Mouse (Mus musculus): ENCODE measurements around the gene Slc22a21. TPM values are rescaled to one million over a fixed set of nuclear protein-coding genes. Genes with fewer than 3 reads are reported as not detected.
A peak's percentile ranks its signal among the peaks of the same experiment; 100 is the strongest.

Slc22a21 gene
- polyA plus RNA-seq (2015; fragmentation: Nextera tagmentation; extraction: Ambion mirVana), result 6.6 and 8.0 TPM in 2 replicates

DNA sequence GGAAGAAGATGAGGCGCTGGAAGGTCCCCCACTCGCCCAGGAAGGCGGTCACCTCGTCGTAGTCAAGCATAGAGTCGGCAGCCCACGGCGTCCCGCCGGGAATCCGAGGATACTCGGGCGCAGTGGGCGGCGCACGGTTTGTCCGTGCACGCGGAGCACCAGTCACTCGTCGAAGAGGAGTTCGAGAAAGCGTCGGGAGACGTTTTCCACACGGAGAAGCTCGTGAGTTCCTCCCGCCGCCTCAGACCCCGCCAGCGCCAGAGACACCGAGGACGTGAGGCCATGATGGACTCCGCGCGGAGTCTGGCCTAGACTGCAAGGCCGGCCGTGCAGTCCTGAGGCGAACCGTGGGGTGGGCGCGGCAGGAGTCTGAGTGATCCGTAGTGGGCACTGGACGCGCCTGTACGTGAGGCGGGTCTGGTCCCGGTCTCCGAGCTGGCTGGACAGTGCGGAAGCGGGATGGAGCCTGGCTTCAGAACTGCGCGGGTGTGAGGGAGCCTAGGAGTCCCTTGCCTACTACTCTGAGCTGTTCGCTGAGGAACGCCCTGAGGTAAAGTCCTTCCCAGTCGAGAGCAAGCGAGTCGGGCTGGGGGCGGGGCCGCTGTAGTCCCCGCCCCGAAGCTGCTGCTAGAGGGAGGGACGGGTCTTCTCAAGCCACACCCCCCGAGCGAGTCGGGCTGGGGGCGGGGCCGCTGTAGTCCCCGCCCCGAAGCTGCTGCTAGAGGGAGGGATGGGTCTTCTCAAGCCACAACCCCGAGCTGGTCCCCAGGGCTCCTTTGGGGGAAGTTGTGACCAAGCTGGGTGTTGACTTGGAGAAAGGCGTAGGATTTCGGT lies at the start of gene Slc22a21:
Gene Slc22a21, minus strand, starts transcription at position 545 of the 834 bp plus-strand sequence.
- peak within 1 kb of the TSS; percentile 87 for H3K27ac ChIP-seq
- 2% methylated on average over 73 of the region's 73 CpGs for WGBS
- peak within 1 kb of the TSS; percentile 65 for H3K9ac ChIP-seq

DNA sequence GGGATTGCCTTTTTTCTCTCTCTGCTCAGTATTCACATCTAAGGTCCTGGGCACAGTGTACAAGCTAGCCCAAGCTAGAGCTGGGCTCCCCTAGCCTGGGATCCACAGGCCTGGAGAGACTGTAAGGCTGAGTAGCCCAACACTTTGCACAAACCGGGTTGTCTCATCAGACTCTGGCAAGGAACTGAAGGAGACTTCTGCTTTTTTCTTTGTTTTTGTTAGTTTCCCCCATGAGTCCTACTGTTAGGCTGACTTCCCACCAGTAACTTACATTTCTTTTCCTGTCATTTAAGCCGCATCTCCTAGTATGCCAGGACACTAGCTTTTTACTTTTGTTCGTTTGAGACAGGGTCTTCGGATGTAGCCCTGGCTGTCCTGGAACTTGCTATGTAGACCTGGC lies 48.9 kb upstream of the Slc22a21 start:
- Histone ChIP-seq H3K4me2 (replicated peaks) (peak overlapping the region; percentile 98), H3K9me3 (no peaks in the 10 kb centered on the region), H3K4me1 (replicated peaks) (peaks cover 15% of the 10 kb centered on the region), H3K27me3 (replicated peaks) (peaks cover 6% of the 10 kb centered on the region; the same call in 1 of the 2 replicates), H3K9ac (no peak overlapping the region), H3K4me3 (replicated peaks) (no peak overlapping the region), H3K27ac (no peak overlapping the region), H3K36me3 (no peaks in the 10 kb centered on the region)
- ATAC-seq, result no peak
- WGBS, result 80% methylated on average over 4 of the region's 4 CpGs

More for the DNA sequence above, at the start of gene Slc22a21:
- 0 out of 2 replicates have a peak, but pooled peaks cover 4% of the 10 kb centered on the region for H3K4me1 ChIP-seq (replicated peaks)
- no peaks in the 10 kb centered on the region for H3K27me3 ChIP-seq (replicated peaks)
- H3K4me3 ChIP-seq (replicated peaks), result peak within 1 kb of the TSS; percentile 69
- peak within 1 kb of the TSS; percentile 92 for H3K4me2 ChIP-seq (replicated peaks)
- H3K36me3 ChIP-seq, result no peaks in the 10 kb centered on the region
- no peaks in the 10 kb centered on the region for H3K9me3 ChIP-seq
- peak; percentile 98 for ATAC-seq

DNA sequence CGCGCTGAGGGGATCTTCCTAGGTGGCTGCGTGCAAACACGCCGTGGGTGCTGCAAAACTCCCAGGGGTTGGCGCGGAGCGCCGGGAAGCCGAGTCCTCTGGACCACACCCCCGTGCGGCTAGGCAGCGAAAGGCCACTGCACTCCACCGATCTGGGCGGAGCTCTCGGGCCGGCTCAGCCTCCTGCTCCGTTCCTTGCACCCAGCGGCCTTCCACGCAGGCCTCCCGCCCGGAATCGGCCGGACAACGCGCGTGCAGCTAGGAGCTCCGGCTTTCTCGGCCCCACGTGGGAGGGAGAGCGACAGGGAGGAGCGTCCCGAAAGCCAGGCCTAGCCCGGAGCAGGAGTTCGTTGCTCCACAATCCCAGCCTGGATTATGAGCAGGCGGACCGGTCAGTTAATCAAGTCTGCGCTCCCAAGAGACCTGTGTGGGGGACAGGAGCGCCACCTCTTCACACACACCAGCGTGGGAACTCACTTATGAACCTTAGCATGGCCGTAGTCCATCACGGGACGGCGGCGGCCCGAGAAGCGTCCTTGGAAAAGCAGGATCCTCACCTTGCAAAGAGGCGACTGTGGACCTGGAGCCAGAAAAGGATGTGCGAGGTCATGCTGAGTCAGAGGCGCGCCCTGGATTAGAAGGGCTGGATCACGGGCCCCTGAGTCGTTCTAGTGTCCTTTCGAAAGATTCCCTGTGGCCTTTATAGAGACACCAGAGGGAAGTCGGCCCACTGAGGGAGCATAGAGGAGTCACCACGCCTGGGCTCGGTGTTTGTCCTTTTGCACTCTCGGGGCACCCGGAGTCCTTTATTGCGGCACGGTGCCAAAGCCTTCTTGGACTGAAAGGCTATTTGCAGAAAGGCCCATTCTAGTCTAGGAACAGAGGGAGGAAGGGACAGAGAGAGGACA lies 48.2 kb upstream of the Slc22a21 start, which contains the start of gene Slc22a4:
Gene Slc22a4, minus strand, starts transcription at position 47 of the 908 bp plus-strand sequence.
- ATAC-seq, result peak; percentile 93
- Histone ChIP-seq H3K27ac (no peak within 1 kb of the TSS), H3K4me2 (replicated peaks) (peak within 1 kb of the TSS; percentile 98), H3K9ac (peak within 1 kb of the TSS; percentile 65), H3K4me3 (replicated peaks) (peak within 1 kb of the TSS; percentile 52), H3K4me1 (replicated peaks) (peaks cover 15% of the 10 kb centered on the region), H3K27me3 (replicated peaks) (peaks cover 6% of the 10 kb centered on the region; the same call in 1 of the 2 replicates), H3K36me3 (no peaks in the 10 kb centered on the region), H3K9me3 (no peaks in the 10 kb centered on the region)
- 3% methylated on average over 61 of the region's 61 CpGs for WGBS

DNA sequence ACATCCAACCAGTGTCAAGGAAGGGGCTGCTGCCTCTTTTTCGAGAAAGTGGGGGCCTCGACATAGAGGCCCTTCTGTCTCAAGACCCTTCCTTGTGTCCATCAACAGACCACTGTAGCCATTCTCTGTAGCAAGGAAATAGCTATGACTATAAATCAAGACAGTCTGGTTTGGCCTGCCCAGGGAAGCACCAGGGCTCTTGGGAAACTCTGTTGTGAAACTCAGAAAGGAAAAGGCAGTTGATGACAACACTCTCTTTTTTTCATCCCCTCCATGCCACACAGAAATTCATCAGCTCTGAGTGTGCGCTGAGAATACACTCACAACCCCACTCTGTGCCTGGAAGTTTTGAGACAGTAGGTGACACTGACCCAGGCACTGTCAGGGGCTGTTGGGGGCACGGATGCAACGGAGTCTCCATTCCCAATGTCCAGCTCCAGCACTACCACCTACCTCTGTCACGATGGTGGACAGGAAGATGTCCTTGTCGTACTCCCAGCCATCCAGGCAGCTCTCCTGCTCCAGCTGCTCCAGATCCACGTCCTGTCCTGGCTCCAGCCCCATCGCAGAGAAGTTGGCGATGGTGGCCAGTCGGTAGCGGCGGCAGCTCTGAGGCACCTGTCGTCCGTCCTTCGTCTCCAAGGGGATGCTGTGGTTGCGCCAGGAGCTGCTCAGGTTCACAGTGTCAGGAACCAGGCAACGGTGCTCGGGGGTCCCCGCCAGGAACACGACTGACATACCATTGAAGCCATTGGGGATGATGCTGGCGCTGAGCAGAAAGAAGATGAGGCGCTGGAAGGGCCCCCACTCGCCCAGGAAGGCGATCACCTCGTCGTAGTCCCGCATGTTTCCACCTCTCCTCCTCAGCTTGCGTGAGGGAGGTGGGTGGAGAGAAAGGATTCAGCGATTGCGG lies 47.3 kb upstream of the Slc22a21 start:
- Histone ChIP-seq H3K4me2 (replicated peaks) (peak overlapping the region; percentile 98), H3K4me1 (replicated peaks) (peaks cover 15% of the 10 kb centered on the region), H3K4me3 (replicated peaks) (peak overlapping the region; percentile 52), H3K36me3 (no peaks in the 10 kb centered on the region), H3K9me3 (no peaks in the 10 kb centered on the region), H3K27me3 (replicated peaks) (peaks cover 6% of the 10 kb centered on the region; the same call in 1 of the 2 replicates), H3K9ac (peak overlapping the region; percentile 65), H3K27ac (no peak overlapping the region)
- WGBS, result 18% methylated on average over 31 of the region's 31 CpGs
- ATAC-seq, result 0 out of 2 replicates have a peak, but pooled peaks have one; percentile 3

DNA sequence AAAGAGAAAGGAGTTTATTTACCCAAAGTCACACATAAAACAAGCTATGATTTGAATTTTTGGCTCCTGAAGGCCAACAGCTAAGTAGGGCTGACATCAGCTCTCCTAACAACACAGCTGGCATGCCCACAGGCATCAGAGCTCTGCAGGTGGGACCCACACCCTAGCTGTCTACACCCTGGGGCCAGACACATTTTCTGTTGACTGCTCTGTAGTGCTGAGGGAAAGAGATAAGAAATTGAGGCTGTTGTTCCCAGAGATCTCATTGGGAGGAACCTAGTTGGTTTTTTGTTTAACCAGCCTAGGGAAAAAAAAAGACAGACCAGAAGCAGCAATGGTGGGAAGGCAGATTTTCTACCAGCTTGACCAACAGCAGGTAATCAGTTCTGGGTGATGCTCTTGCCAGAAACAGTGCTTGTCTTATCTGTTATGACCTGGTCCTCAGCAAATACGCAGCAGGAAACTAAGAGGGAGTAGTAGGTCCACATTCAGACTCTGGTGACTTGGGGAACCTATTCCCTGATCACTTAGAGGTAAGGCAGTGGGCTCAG lies 46.4 kb upstream of the Slc22a21 start:
- Histone ChIP-seq H3K4me2 (replicated peaks) (no peak overlapping the region), H3K4me3 (replicated peaks) (no peak overlapping the region), H3K27ac (no peak overlapping the region), H3K36me3 (no peaks in the 10 kb centered on the region), H3K9me3 (no peaks in the 10 kb centered on the region), H3K27me3 (replicated peaks) (peaks cover 6% of the 10 kb centered on the region; the same call in 1 of the 2 replicates), H3K9ac (no peak overlapping the region), H3K4me1 (replicated peaks) (peaks cover 15% of the 10 kb centered on the region)
- WGBS, result 70% methylated on average over 1 of the region's 1 CpGs
- no peak; the same call in 1 of the 2 replicates for ATAC-seq

DNA sequence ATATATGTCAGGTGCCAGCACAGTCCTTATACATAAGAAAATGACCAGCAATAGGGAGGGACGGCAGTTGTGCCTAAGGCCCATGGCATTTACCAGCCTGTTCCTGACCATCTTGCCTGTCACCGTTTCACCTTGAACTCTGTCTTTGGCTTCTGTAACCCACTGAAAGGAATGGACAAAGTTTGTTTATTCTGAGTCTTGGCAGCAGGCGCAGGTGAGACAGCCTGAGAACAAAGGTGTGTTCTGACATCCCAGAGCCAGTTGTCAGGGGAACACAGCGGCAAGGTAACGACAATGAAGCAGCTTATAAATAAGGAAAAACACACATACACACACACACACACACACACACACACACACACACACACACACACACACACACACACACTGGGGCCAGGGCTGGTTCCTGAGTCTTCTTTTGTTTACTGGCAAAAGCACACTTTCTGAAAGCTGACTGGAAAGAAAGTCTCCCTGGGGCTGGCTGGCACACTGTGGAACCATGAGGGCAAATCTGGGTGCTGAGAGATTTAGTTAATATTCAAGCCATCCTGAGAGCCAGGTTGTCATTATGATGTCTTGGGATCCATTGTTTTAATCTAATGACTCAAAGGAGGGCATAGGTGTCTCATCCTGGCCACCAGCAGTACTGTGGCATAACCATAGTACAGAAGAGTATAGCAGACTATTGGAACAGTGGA lies 41.4 kb upstream of the Slc22a21 start:
- Histone ChIP-seq H3K27me3 (replicated peaks) (no peaks in the 10 kb centered on the region; the same call in 1 of the 2 replicates), H3K27ac (no peak overlapping the region), H3K4me2 (replicated peaks) (no peak overlapping the region), H3K36me3 (no peaks in the 10 kb centered on the region), H3K4me1 (replicated peaks) (no peaks in the 10 kb centered on the region), H3K9ac (no peak overlapping the region), H3K4me3 (replicated peaks) (no peak overlapping the region), H3K9me3 (no peaks in the 10 kb centered on the region)
- ATAC-seq, result no peak
- WGBS, result 76% methylated on average over 5 of the region's 5 CpGs

DNA sequence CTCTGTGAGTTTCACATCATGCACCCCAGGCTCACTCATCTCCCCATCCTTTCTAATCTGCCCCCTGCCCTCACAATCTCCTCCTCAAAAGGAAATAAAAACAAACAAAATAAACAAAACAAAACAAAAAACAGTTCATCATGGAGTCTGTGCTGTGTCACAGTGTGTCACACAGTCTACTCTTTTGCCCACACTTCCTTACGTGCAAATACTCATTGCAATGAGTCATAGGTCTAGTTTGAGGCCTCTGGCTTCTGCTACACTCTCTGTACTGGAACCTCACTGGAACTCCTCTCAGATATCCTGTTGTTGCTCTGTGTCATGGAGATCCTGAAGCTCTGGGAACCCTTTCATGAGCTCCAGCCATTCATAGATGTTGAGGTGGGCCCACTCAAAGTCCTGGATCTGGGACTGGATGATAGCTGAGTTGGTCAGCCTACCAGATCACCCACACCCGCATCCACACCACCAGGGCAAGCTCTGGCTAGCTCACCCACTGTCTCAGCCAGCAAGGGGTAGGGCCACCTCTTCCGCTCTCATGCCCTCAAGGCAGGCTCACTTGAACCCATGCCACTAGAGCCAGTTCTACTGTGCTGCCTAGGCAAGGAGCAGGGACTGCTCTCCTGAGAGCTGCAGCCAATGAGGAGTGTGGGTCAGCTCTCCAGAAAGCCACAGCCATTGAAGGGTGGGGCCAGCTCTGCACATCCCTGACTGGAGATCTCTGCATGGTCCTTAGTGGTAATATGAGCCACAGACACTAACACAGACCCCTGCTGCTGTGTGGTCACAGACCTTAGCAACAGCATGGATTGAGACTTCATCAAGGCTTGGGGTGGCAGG lies 39.0 kb upstream of the Slc22a21 start:
- H3K4me2 ChIP-seq (replicated peaks), result no peak overlapping the region
- WGBS, result 79% methylated on average over 3 of the region's 3 CpGs
- no peak overlapping the region for H3K27ac ChIP-seq
- H3K4me3 ChIP-seq (replicated peaks), result no peak overlapping the region
- H3K9ac ChIP-seq, result no peak overlapping the region
- no peak for ATAC-seq
- no peaks in the 10 kb centered on the region for H3K4me1 ChIP-seq (replicated peaks)
- no peaks in the 10 kb centered on the region for H3K36me3 ChIP-seq
- H3K27me3 ChIP-seq (replicated peaks), result no peaks in the 10 kb centered on the region
- H3K9me3 ChIP-seq, result no peaks in the 10 kb centered on the region

DNA sequence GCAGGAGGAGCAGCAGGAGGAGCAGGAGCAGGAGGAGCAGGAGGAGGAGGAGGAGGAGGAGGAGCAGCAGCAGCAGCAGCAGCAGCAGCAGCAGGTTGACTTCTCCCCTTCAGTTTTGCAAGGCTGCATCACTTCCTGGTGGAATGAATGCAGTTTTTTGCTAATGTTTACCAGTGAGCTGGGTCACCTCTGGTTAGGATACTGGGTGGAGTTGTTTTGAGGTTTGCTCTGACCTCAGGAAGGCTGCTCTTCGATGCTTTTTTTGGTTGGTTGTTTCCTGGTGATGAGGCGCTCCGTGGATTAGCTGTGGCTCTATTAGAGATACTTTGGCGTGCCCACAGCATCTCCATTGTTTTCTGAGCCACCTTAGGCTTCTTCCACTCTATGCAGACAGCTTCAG lies 37.5 kb upstream of the Slc22a21 start:
- Histone ChIP-seq H3K9ac (no peak overlapping the region), H3K4me2 (replicated peaks) (no peak overlapping the region), H3K36me3 (no peaks in the 10 kb centered on the region), H3K27ac (no peak overlapping the region), H3K4me3 (replicated peaks) (no peak overlapping the region), H3K27me3 (replicated peaks) (no peaks in the 10 kb centered on the region), H3K4me1 (replicated peaks) (no peaks in the 10 kb centered on the region), H3K9me3 (no peaks in the 10 kb centered on the region)
- 74% methylated on average over 4 of the region's 4 CpGs for WGBS
- no peak for ATAC-seq

DNA sequence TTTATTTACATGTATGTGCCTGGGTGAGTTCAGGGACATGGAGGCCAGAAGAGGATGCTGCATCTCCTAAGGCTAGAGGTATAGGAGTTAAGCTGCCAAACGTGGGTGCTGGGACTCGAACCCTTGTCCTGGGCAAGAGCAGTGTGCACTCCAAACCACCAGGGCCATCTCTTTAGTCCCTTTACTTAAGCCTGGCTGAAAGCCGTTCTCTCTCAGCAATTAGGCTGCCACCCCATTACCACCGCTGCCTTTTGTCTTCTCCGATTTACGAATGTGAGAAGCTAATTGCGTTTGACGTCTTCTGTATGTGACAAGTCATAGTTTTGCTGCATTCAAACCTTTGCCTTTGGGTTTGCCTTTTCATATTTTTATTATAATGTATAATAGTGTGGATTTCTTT lies 35.9 kb upstream of the Slc22a21 start:
- Histone ChIP-seq H3K4me2 (replicated peaks) (no peak overlapping the region), H3K27ac (no peak overlapping the region), H3K4me3 (replicated peaks) (no peak overlapping the region), H3K9me3 (no peaks in the 10 kb centered on the region), H3K4me1 (replicated peaks) (no peaks in the 10 kb centered on the region), H3K27me3 (replicated peaks) (no peaks in the 10 kb centered on the region), H3K9ac (no peak overlapping the region), H3K36me3 (no peaks in the 10 kb centered on the region)
- 69% methylated on average over 8 of the region's 8 CpGs for WGBS
- ATAC-seq, result no peak

DNA sequence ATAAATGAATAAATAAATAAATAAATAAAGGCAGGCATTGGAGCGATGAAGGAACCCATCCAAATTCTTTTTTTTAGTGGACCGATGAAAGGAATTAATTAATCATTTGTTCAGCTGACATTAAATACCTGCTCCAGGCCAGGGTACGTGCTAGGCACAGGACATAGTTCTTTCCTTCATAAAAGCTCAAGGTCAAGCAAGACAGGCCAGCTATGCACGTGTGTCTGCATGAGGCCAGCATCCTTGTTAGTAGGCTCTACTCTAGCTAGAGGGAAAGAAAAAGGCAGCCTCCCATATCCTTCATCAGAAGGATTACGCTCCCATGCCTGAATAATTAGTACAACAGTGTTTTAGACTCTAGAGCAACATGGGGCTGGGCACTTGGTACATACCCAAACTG lies 32.8 kb upstream of the Slc22a21 start:
- Histone ChIP-seq H3K9me3 (no peaks in the 10 kb centered on the region), H3K4me2 (replicated peaks) (no peak overlapping the region), H3K27me3 (replicated peaks) (no peaks in the 10 kb centered on the region), H3K9ac (no peak overlapping the region), H3K4me3 (replicated peaks) (no peak overlapping the region), H3K27ac (no peak overlapping the region), H3K36me3 (no peaks in the 10 kb centered on the region), H3K4me1 (replicated peaks) (no peaks in the 10 kb centered on the region)
- no peak for ATAC-seq
- WGBS, result 88% methylated on average over 5 of the region's 5 CpGs

Data from intestine, embryonic 15.5 days (tissue).